ENCODE assay signal across 25 mouse cellular contexts in genomic region chr9:90827474-90827873, GRCm38 (mm10).
"Had no signal": no experiment of that assay in that cellular context is flagged by ENCODE, and none has a peak within 500 bp of the region (broad histone marks: within the 10 kb centered on the region; RNA-seq: fewer than 3 reads in every experiment).

No protein-coding gene starts in this region.

- ATAC-seq: intestine, embryonic 16.5 days; liver, embryonic 12.5 days had no signal

- DNase-seq: gastrocnemius, postnatal 14 days; gastrocnemius, postnatal 36 days; heart, adult 11 months; heart, adult 2 months; heart, postnatal 14 days; heart, postnatal 36 days; kidney, adult 11 months; kidney, adult 2 months; kidney, adult 9 months; kidney, postnatal 14 days; kidney, postnatal 36 days; layer of hippocampus, adult 9-11 months; layer of hippocampus, postnatal 36 days; left cerebral cortex, postnatal 4 days had no signal

- H3K4me2 ChIP-seq: heart, embryonic 11.5 days; heart, embryonic 13.5 days; heart, embryonic 15.5 days; hindbrain, embryonic 13.5 days; hindbrain, embryonic 15.5 days; kidney, embryonic 15.5 days; limb, embryonic 13.5 days; limb, embryonic 15.5 days; liver, embryonic 12.5 days had no signal

- H3K9me3 ChIP-seq: heart, embryonic 13.5 days; heart, embryonic 15.5 days; hindbrain, embryonic 13.5 days; hindbrain, embryonic 15.5 days; kidney, embryonic 15.5 days; limb, embryonic 13.5 days; limb, embryonic 15.5 days; liver, embryonic 12.5 days had no signal

- H3K4me1 ChIP-seq: heart, embryonic 13.5 days; heart, embryonic 15.5 days; hindbrain, embryonic 15.5 days; kidney, embryonic 15.5 days; limb, embryonic 13.5 days; limb, embryonic 15.5 days; liver, embryonic 12.5 days had no signal

- H3K4me3 ChIP-seq: heart, adult 2 months; heart, embryonic 13.5 days; heart, embryonic 15.5 days; hindbrain, embryonic 13.5 days; hindbrain, embryonic 15.5 days; kidney, embryonic 15.5 days; limb, embryonic 13.5 days; limb, embryonic 15.5 days; liver, embryonic 12.5 days had no signal

- H3K27me3 ChIP-seq: heart, embryonic 13.5 days; heart, embryonic 15.5 days; hindbrain, embryonic 13.5 days; hindbrain, embryonic 15.5 days; kidney, embryonic 15.5 days; limb, embryonic 13.5 days; limb, embryonic 15.5 days; liver, embryonic 12.5 days had no signal

- H3K27ac ChIP-seq: heart, adult 2 months; heart, embryonic 13.5 days; heart, embryonic 15.5 days; hindbrain, embryonic 13.5 days; hindbrain, embryonic 15.5 days; kidney, embryonic 15.5 days; kidney, postnatal 0 days; limb, embryonic 13.5 days; limb, embryonic 15.5 days; liver, embryonic 12.5 days had no signal

- H3K36me3 ChIP-seq: heart, embryonic 13.5 days; heart, embryonic 15.5 days; hindbrain, embryonic 13.5 days; hindbrain, embryonic 15.5 days; kidney, embryonic 15.5 days; limb, embryonic 13.5 days; limb, embryonic 15.5 days; liver, embryonic 12.5 days had no signal

- H3K9ac ChIP-seq: heart, embryonic 13.5 days; heart, embryonic 15.5 days; hindbrain, embryonic 13.5 days; hindbrain, embryonic 15.5 days; kidney, embryonic 15.5 days; limb, embryonic 13.5 days; limb, embryonic 15.5 days; liver, embryonic 12.5 days had no signal
